Mouse (Mus musculus): ENCODE measurements around the gene 1700001P01Rik. TPM values are rescaled to one million over a fixed set of nuclear protein-coding genes. Genes with fewer than 3 reads are reported as not detected.

The 1700001P01Rik gene
- polyA plus RNA-seq, 1 experiment from 2014 or later = not detected

DNA sequence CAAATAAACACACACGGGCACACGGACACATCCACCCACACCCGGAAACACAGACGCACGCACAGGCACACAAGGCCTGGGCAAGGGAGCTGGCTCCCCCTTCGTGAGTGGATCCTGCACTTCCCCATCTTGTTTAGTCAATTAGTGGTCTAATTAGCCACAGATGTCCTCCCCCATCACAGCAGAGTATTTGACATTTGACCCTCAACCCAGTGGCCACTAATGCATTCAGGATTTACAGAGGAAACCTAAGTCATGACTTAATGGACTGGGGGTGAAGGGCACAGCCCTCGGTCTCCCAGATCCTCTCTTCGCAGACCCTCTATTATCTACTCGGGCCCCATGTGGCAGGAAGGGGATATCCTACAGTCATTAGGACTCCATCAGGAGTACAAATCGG is 42.0 kb downstream of the 1700001P01Rik start:
- H3K4me1 ChIP-seq (ENCODE audit: insufficient read depth) = no peaks in the 10 kb centered on the region
- no peak for DNase-seq
- 36% methylated on average over 10 of the region's 10 CpGs for WGBS (ENCODE audit: insufficient replicate concordance)
- no peak overlapping the region for H3K9ac ChIP-seq (replicated peaks)
- H3K4me3 ChIP-seq (ENCODE audit: low read depth, low read length) = no peak overlapping the region
- no peaks in the 10 kb centered on the region for H3K27me3 ChIP-seq (ENCODE audit: insufficient read depth, low read length)
- H3K36me3 ChIP-seq (replicated peaks; ENCODE audit: insufficient read depth, low read length) = peaks cover 25% of the 10 kb centered on the region
- H3K27ac ChIP-seq (ENCODE audit: low read depth) = no peak overlapping the region
- no peak overlapping the region for H3K4me2 ChIP-seq (ENCODE audit: low read depth, low read length)
- TF ChIP-seq EP300 (IDR thresholded peaks at IDR 0.05; ENCODE audit: low read depth) (no peak), CTCF (IDR thresholded peaks at IDR 0.05; ENCODE audit: low read depth) (no peak)
- no peak for ATAC-seq
- no peaks in the 10 kb centered on the region for H3K9me3 ChIP-seq (ENCODE audit: low read length)

GRCm38 (mm10) chr11:97728730-97729129 is 47.0 kb downstream of the 1700001P01Rik start:
- no peak overlapping the region; the same call in 1 of the 2 replicates for H3K4me2 ChIP-seq (ENCODE audit: low read depth, low read length)

GRCm38 (mm10) chr11:97728311-97728710 is 47.4 kb downstream of the 1700001P01Rik start:
- Histone ChIP-seq H3K9me3 (ENCODE audit: low read length) (no peaks in the 10 kb centered on the region), H3K9ac (replicated peaks) (no peak overlapping the region), H3K27ac (ENCODE audit: low read depth) (peak overlapping the region; percentile 63; the same call in 1 of the 2 replicates), H3K27me3 (ENCODE audit: insufficient read depth, low read length) (no peaks in the 10 kb centered on the region), H3K4me2 (ENCODE audit: low read depth, low read length) (no peak overlapping the region; the same call in 1 of the 2 replicates), H3K4me1 (ENCODE audit: insufficient read depth) (0 out of 2 replicates have a peak, but pooled peaks cover 2% of the 10 kb centered on the region), H3K4me3 (ENCODE audit: low read depth, low read length) (no peak overlapping the region), H3K36me3 (replicated peaks; ENCODE audit: insufficient read depth, low read length) (peaks cover 41% of the 10 kb centered on the region)
- peak; percentile 48; the same call in 1 of the 2 replicates for ATAC-seq
- WGBS (ENCODE audit: insufficient replicate concordance) = 46% methylated on average over 7 of the region's 7 CpGs
- no peak for TF ChIP-seq EP300 (IDR thresholded peaks at IDR 0.05; ENCODE audit: low read depth)
- no peak for TF ChIP-seq CTCF (IDR thresholded peaks at IDR 0.05; ENCODE audit: low read depth)
- DNase-seq = peak; percentile 52

More at GRCm38 (mm10) chr11:97728730-97729129, 47.0 kb downstream of the 1700001P01Rik start:
- H3K36me3 ChIP-seq (replicated peaks; ENCODE audit: insufficient read depth, low read length) = peaks cover 40% of the 10 kb centered on the region
- peak overlapping the region; percentile 63; the same call in 1 of the 2 replicates for H3K27ac ChIP-seq (ENCODE audit: low read depth)
- H3K4me1 ChIP-seq (ENCODE audit: insufficient read depth) = 0 out of 2 replicates have a peak, but pooled peaks cover 2% of the 10 kb centered on the region
- TF ChIP-seq CTCF (IDR thresholded peaks at IDR 0.05; ENCODE audit: low read depth) (no peak), EP300 (IDR thresholded peaks at IDR 0.05; ENCODE audit: low read depth) (no peak)
- no peak for DNase-seq
- 63% methylated on average over 7 of the region's 7 CpGs for WGBS (ENCODE audit: insufficient replicate concordance)
- ATAC-seq = peak; percentile 15; the same call in 1 of the 2 replicates
- no peaks in the 10 kb centered on the region for H3K9me3 ChIP-seq (ENCODE audit: low read length)
- H3K27me3 ChIP-seq (ENCODE audit: insufficient read depth, low read length) = no peaks in the 10 kb centered on the region
- no peak overlapping the region for H3K4me3 ChIP-seq (ENCODE audit: low read depth, low read length)
- no peak overlapping the region for H3K9ac ChIP-seq (replicated peaks)

- 0 out of 2 replicates have a peak, but pooled peaks cover 7% of the 10 kb centered on the region for H3K4me1 ChIP-seq (ENCODE audit: insufficient read depth)
- no peak overlapping the region for H3K4me2 ChIP-seq (ENCODE audit: low read depth, low read length)
- no peak for DNase-seq
- 0 out of 2 replicates have a peak, but pooled peaks cover 2% of the 10 kb centered on the region for H3K9me3 ChIP-seq (ENCODE audit: low read length)
- H3K27me3 ChIP-seq (ENCODE audit: insufficient read depth, low read length) = no peaks in the 10 kb centered on the region
- no peak for TF ChIP-seq EP300 (IDR thresholded peaks at IDR 0.05; ENCODE audit: low read depth)
- no peak for TF ChIP-seq CTCF (IDR thresholded peaks at IDR 0.05; ENCODE audit: low read depth)
- H3K4me3 ChIP-seq (ENCODE audit: low read depth, low read length) = no peak overlapping the region
- H3K36me3 ChIP-seq (replicated peaks; ENCODE audit: insufficient read depth, low read length) = peaks cover 47% of the 10 kb centered on the region
- H3K9ac ChIP-seq (replicated peaks) = no peak overlapping the region
- 52% methylated on average over 7 of the region's 7 CpGs for WGBS (ENCODE audit: insufficient replicate concordance)
- peak; percentile 41 for ATAC-seq
- H3K27ac ChIP-seq (ENCODE audit: low read depth) = 0 out of 2 replicates have a peak overlapping the region, but pooled peaks have one; percentile 12
Observed at GRCm38 (mm10) chr11:97723709-97724108, 52.0 kb downstream of the 1700001P01Rik start.

Small RNA genes within 50 kb of the gene (microRNA-seq; reads per million reads assigned to microRNA genes)
- gene Mir8102 = not detected

Other genes with a start within 250 kb of the 1700001P01Rik start
- gene Srcin1, start 199.7 kb downstream of the 1700001P01Rik start, polyA plus RNA-seq (2015; fragmentation: Nextera tagmentation; extraction: Ambion mirVana) = 0.02 and 0.05 TPM in 2 replicates
- gene Epop, start 146.2 kb downstream of the 1700001P01Rik start, polyA plus RNA-seq (2015; fragmentation: Nextera tagmentation; extraction: Ambion mirVana) = 1.1 and 1.6 TPM in 2 replicates
- gene Mllt6, start 112.5 kb downstream of the 1700001P01Rik start, polyA plus RNA-seq (2015; fragmentation: Nextera tagmentation; extraction: Ambion mirVana) = 0.32 and 0.38 TPM in 2 replicates
- gene Cisd3, start 90.1 kb downstream of the 1700001P01Rik start, polyA plus RNA-seq (2015; fragmentation: Nextera tagmentation; extraction: Ambion mirVana) = 54.6 and 63.7 TPM in 2 replicates
- gene Pcgf2, start 75.4 kb downstream of the 1700001P01Rik start, polyA plus RNA-seq (2015; fragmentation: Nextera tagmentation; extraction: Ambion mirVana) = 1.9 TPM in 2 replicates
- gene Psmb3, start 72.5 kb downstream of the 1700001P01Rik start, polyA plus RNA-seq (2015; fragmentation: Nextera tagmentation; extraction: Ambion mirVana) = 244 and 267 TPM in 2 replicates
- gene Pip4k2b, start 31.2 kb downstream of the 1700001P01Rik start, polyA plus RNA-seq (2015; fragmentation: Nextera tagmentation; extraction: Ambion mirVana) = 0.53 and 0.59 TPM in 2 replicates
- gene Cwc25, start 9.4 kb downstream of the 1700001P01Rik start, polyA plus RNA-seq (2015; fragmentation: Nextera tagmentation; extraction: Ambion mirVana) = 5.5 and 5.8 TPM in 2 replicates
- gene Rpl23, start 6.5 kb upstream of the 1700001P01Rik start, polyA plus RNA-seq (2015; fragmentation: Nextera tagmentation; extraction: Ambion mirVana) = 409 and 433 TPM in 2 replicates
- 30.0 and 32.2 TPM in 2 replicates for gene Lasp1, start 23.1 kb upstream of the 1700001P01Rik start, polyA plus RNA-seq (2015; fragmentation: Nextera tagmentation; extraction: Ambion mirVana)
- gene B230217C12Rik, start 64.9 kb upstream of the 1700001P01Rik start, polyA plus RNA-seq (2015; fragmentation: Nextera tagmentation; extraction: Ambion mirVana) = 0.25 and 0.28 TPM in 2 replicates
- 0.26 and 0.27 TPM in 2 replicates for gene Fbxo47, start 108.2 kb upstream of the 1700001P01Rik start, polyA plus RNA-seq (2015; fragmentation: Nextera tagmentation; extraction: Ambion mirVana)
- gene Plxdc1, start 210.5 kb upstream of the 1700001P01Rik start, polyA plus RNA-seq (2015; fragmentation: Nextera tagmentation; extraction: Ambion mirVana) = 0.75 TPM in 2 replicates
- 9.9 and 10.0 TPM in 2 replicates for gene Arl5c, start 220.3 kb upstream of the 1700001P01Rik start, polyA plus RNA-seq (2015; fragmentation: Nextera tagmentation; extraction: Ambion mirVana)
- 0.23 and 0.77 TPM in 2 replicates for gene Cacnb1, start 247.1 kb upstream of the 1700001P01Rik start, polyA plus RNA-seq (2015; fragmentation: Nextera tagmentation; extraction: Ambion mirVana)